Mouse (Mus musculus): ENCODE data around the gene Ric8b. TPM values are rescaled to one million over a fixed set of nuclear protein-coding genes. Genes with fewer than 3 reads are reported as not detected.

The Ric8b gene
- total RNA-seq (2021) = 10 to 100 TPM; 31.6 to 37.6 TPM
- long read RNA-seq, experiment 1, partial matches to known transcripts = 5 of 21 reads
- long read RNA-seq, experiment 1, other reads (novel, unspliced or antisense) = 13 of 21 reads
- long read RNA-seq, experiment 2, partial matches to known transcripts = 12 of 33 reads
- long read RNA-seq, experiment 2, other reads (novel, unspliced or antisense) = 16 of 33 reads

DNA sequence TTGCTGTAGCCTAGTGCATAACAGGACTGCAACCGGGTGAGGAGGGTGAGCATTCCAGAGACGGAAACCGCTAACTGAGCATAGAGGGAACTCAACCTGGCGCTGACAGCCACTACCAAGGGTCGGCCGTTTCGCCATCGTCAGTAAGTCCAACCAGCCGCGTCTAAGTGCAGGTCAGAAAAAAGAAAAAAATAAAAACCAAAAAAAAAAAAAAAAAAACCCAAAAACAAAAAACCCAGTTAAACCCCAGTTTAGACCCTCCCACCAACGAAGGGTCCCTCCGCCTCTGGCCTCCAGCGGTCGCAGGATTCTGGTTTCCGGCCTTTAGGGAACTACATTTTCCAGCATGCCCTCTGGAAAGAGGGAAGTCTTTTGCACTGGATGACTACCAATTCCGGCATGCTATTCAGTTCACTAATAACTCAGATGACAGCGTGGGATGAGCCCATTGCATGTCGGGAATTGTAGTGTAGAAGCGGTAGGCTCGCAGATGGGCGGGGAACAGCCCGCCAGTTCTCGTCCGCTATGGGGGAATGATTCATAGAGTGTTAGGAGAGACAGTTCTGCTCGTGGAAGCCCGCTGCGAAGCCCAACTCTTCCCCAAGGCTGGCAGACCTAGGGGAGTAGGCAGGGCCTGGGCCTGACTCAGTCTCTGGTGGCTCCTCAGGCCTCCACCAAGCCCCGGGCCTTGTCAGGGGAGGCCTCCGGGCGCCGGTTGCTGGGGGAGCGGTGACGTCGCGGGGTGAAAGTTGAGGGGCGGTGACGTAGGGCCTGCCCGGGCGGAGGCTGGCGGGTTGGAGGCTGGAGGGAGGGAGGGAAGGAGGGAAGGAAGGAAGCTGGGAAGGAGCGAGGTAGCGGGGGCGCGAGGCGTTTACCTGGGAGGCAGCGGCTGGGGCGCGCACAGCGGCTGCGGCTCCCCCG lies at the start of gene Ric8b:
TSS of gene Ric8b (plus strand) at position 807 of the 921 bp plus-strand sequence.
- intact Hi-C loops (cut with DNase I) = no loop called here
- peak; percentile 94 to 98 for DNase-seq

DNA sequence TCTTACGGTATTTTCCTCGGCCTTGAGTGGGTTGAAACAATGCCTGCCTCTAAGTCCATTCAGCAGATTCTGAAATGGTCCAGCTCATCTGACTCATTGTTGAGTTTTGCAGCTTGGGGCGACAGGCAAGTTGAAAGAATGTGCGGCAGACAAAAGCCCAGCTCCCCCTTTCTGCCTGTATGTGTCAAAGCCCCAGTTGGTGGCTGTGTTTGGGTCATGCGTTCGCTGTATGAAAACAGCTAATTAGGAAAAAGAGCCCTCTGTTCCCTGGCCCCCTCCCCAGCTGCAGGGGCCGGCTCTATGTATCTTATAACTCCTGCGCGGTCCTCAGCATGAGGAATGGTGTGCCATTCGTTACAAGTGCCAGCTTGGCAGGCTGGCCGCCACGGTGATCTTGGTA lies 46.1 kb upstream of the Ric8b start:
- intact Hi-C loops (cut with DNase I) = no loop called here

DNA sequence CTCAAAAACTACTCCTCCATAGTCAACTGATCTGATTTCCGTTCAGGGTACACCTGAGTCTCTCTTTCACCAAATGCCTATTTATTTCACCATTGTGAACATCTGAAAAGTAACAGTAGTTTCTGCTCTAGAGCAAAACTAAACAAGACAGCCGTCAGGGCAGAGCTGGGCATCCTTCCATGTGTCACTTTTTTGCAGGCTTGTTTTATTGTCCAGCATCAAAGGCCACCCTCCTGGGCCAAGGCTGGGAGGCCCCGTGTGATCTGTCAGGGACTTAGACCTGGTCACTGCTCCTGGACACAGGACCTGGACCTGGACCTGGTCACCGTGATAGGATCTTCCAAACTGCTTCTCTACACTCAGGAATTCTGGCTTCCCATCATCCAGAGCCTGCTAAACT lies 45.5 kb upstream of the Ric8b start:
- intact Hi-C loops (cut with DNase I) = no loop called here
- no peak for DNase-seq

More for the DNA sequence above, 46.1 kb upstream of the Ric8b start:
- DNase-seq = no peak

DNA sequence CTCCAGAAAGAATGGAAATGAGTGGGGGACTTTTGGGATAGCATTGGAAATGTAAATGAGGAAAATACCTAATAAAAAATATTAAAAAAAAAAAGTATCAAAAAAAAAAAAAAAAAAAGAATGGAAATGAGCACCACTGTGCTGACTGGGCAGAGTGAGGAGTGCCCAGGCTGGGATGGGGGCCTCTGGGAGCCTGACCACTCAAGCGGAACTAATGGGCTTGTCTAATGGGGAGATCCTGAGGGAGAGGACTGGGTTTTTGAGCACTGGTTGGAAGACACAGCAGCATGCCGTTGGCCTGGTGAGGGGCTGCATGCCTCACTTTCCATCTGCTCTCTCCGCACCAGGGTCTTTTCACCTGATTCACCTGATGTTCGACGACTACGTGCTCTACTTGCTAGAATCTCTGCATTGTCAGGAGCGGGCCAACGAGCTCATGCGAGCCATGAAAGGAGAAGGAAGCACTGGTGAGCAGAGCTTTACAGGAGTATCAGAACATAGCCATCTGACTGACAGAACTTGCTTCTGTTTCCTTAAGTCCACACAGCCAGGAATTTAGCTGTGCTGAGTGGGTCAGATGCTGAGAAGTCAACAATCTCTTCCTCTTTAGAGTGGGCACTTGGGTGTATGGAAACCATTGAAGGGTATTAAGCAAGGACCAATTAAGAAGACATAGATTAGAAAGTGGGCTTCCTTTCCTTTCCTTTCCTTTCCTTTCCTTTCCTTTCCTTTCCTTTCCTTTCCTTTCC lies 37.4 kb upstream of the Ric8b start:
- no peak for DNase-seq
- intact Hi-C loops (cut with DNase I) = no loop called here

DNA sequence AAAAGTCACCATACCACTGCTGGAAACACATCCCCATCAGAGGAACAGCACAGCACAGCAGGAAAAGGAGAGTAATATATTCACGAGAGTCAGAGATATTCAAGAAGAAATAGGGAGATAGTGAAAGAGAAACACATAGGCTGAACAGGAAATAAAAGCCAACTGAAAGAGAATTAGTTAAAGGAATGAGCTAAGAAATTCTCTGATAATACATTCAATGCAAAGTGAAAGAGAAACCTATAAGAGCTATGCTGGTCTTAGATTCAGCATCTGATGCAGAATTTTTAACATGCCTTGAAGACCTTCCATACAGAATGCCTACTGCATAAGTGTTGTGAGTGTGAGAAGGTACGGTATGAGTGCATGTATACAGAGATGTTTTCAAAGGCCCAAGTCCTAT lies 34.9 kb upstream of the Ric8b start:
- DNase-seq = no peak
- intact Hi-C loops (cut with DNase I) = no loop called here

DNA sequence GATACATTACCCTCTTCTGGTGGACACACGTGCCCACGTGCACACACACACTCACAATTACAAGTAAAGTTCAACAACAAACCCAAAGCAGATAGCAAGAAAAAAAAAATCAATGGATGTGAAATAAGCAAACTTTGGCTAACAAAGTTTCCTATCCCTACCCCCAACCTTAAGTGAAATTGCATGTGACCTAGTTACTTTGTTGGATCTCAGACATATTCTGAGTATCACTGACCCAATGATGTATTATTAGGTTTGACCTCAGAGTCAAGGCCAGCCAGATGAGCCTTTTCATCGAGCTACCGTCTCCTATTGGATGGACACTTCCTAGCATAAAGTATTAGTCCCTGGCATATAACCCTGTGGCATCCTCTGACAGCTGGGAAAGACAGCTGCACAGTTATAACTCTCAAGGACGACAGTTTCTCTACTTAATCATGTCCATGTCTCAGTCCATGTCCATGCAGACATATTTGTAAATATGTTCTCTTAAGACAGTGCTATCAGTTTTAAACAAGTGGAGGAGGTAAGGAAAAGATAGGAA lies 32.0 kb upstream of the Ric8b start:
- no peak for DNase-seq
- intact Hi-C loops (cut with DNase I) = no loop called here

DNA sequence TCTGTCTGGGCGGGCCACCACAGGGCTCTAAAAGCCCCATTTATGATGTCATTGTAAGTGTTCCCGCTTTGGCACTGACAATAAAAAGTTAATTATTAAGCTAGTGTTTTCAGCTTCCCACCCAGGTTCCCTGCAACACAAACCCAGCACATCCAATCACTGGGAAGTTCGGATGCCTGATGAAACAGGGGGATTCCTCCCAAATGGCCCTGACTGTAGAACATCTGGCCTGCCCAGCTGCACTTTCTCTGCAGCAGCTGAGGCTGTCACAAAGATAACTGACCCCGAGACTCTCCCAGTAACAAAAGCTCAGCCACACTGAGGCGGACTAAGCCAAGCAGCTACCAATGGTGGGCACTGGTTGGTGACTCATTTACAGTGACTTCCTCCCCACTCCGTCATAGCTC lies 31.2 kb upstream of the Ric8b start:
- no peak for DNase-seq
- intact Hi-C loops (cut with DNase I) = no loop called here

DNA sequence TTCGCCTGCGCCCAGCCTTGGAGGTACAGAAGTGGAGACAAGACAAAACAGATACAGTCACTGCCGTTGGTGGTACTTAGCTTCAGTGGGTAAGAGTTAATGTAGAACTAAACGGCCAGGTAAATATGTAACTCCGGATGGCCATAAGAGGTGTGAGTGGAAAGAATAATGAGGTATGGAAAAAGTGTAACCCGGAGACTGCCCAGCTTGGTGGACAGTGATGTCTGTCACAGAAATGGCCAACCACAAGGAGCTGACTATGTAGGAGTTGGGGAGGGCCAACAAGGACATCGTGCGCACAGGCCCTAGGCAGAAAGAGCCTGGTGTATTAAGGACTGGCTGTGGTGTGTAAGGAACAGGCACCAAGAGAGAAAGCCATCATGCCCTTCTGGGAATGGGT lies 30.6 kb upstream of the Ric8b start:
- DNase-seq = no peak
- intact Hi-C loops (cut with DNase I) = no loop called here

DNA sequence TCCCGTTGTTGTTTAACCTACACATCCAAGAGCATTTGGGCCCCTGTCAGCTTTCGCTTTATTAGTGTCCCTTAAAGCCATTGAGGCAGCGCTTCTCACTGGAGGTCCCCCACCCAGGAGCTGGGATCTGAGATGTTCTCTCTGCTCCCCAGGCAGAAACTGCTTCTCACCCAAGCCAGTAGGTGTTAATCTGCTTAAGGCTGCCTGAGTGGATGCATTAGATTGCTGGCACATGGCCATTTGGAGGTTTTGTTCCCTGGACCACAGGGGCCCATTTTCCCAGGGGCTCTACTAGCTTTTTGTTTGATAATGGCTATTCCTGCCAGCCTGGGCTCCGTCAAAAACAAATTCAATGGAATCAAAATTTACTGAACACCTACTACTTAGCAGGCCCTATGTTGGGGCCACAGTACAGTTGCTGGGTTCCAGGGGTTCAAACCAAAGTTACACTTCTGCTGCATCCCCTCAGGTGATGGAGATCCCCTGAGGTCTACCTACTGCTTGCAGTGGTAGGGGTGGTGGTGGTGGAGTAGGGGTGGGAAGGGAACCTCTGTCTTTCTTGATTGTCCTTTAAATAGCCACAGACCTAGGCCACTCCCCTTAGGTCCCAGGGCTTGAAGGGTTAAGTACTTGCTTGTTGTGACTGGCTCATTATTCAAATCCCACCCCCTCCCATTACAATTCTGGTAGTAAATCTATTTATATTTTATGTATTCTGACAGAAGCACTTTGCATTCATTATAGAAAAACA lies 28.1 kb upstream of the Ric8b start:
- intact Hi-C loops (cut with DNase I) = no loop called here
- no peak for DNase-seq

DNA sequence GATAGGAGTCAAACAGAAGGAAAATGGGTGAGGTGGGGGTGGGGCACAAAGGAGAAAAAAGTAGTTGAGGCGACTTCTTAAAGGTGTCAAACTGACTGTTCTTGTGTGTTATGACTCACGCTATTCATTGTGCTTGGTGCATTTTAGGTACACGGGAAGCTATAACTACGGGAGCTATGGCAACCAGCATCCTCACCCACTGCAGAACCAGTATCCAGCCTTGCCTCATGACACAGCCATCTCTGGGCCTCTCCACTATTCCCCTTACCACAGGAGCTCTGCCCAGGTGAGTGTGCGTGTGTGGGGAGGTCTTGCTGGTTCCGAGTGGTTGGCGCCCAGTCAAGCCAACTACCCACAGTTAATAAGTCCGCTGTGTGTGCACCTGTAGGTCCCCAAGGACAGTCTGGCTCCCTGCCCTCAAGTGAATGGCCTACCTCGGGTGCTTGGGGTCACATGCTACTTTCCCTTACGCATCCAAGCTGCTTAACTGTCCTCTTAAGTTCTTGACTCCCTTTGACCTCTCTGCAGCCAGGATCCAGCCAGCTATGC lies 21.5 kb upstream of the Ric8b start:
- no peak for DNase-seq
- intact Hi-C loops (cut with DNase I) = no loop called here

DNA sequence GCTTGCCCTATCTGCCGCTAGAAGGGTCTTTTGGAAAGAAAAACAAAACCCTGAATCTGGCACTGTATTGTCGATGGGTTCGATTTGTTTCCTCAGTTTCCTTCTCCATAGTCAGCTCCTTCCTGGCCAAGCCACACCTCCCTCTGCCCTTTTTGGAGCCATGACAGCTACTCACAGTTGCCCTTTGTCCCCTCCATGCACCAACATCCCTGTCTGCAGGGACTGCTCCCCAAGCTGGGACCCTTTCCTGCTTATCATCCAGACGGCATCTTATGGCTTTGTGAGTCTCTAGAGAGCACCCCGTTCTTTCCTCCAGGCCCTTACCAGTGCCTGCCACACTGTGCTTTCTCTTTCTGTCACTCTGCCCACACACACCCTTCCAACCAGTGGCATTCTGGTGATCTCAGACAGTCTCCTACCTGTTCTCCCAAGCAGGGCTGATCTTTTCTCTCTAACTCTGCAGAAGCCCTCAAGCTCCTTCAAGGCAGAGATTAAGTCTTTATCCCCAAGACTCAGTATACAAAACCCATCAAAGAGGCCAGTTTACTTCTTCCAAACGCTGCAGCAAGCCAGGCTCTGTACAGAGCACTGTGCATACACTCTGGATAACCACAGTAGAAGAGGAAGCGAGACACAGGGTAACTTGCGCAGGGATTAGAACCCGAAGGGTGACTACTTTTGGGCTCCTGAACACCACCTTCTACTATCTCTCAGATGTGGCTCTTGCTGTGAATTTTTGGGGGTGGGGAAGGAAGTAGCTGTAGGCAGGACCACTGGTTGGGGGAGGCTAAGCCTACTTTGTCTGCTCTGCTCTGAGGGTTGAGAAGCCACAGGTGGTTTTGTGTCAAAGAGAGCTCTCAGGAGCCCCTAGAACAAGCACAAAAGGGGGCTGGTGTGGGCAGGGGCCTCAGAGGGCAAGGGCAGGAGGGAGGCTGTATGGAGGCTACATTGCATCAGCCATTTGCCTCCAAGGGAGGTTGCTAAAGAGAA lies 20.2 kb upstream of the Ric8b start:
- DNase-seq = no peak
- intact Hi-C loops (cut with DNase I) = no loop called here

DNA sequence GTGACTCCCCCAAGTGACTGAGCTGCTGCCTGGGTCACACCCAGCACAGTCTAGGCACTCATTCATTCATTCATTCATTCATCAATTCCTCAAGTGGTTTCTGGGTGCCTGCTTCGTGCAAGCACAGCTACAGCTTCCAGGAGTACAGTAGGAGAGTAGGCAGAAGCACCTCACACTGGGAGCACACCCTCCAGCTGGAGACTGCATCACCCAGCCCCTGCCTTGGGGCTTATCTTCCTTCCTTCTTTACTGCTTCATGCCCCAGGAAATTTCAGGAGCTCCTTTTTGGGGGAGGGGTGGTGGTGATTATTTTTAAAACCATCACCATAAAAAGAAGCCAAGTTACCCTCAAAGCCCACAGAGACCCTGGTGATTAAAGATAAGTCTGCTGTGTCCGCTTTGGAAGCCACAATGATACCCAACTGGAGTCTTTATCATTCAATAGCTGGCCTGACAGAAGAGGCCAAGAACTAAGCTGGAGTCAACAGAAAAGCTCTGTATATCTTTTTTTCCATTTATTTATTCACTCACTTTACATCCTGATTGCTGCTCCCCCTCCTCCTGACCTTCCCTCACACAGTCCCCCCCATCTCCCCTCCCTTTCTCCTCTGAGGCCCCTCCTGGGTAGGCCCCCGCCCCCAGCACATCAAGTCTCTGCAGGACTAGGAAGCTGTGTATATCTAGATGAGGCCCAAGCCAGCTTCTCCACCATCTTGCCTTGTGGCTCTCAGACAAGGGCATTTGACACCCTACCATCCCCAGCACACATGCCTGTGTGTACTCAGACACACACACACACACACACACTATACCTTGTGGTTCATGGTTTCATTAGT lies 19.1 kb upstream of the Ric8b start:
- intact Hi-C loops (cut with DNase I) = no loop called here
- DNase-seq = no peak

DNA sequence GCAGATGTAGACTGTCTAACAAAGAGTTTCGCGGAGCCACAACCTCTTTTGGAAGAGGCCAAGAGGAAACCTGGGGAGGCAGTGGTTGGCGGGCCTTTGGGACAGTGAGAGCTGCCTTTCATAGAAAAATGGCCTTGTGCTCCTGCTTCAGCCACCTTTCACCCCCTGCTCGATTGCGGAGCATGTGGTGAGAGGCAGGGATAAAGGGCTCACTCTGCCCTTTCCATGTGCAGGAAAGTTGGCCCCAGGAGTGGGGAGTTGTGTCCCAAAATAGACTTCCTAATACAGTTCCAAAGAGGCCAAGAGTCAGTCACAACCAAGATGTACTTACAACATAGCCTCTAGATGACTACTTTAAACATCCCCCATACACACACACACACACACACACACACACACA lies 15.7 kb upstream of the Ric8b start:
- intact Hi-C loops (cut with DNase I) = no loop called here

DNA sequence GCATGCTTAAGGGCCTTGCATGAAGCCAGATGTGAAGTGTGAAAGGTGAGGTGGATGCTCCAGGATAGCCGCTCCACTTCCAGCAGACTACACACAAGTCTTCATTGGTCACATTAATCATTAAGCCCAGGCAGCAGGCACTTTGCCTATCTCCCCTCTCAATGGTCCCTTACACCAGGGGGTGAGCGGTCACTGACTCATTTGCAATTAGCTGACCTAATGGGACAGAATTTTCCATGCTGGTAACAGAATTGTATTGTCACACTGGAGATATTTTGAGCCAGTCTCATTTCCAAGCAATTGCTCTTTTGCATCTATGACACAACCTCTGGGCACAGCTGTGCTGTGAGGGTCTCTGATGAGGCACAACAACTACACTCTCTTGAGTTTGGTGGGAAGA lies 15.2 kb upstream of the Ric8b start:
- intact Hi-C loops (cut with DNase I) = no loop called here

More for the DNA sequence above, 15.7 kb upstream of the Ric8b start:
- DNase-seq = no peak

DNA sequence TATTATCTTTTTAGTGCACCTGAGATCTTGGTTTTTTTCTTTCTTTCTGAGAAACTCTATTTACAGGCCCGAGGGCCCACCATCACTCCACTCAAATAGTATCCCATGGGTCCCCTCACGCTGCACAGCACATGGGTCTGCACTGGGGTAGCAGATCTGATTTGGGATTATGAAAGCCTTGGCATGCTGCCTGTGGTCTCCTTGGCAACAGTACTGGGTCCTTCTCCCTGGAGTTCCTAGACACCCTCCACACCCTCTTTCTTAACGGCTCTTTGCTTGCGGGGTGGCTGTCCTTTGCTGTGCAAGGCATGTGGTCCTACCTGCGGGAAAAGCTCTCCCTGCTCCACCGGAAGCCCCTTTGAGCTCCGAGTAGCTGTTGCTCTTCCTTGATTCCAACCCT lies 14.1 kb upstream of the Ric8b start:
- DNase-seq = no peak
- intact Hi-C loops (cut with DNase I) = no loop called here

More for the DNA sequence above, 15.2 kb upstream of the Ric8b start:
- DNase-seq = no peak

DNA sequence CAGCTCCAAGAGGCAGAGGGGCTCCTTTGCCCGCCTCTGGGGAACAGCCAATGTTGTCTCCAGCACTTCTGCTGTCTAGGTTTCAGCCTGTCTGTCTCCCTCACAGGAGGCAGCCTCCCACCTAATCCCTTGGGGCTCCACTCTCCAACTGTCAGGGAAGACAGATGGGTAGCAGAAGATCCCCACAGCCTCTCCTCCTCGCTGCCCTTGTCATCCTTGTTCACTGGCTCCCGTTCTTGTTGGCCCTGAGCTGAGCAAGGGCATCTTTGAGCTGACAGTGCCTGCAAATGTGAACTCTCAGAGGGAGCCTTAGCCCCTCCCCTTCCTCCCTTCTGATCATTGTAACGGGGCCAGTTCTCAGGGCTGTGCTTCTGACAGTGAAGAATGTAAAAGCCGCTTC lies 13.7 kb upstream of the Ric8b start:
- intact Hi-C loops (cut with DNase I) = no loop called here
- no peak for DNase-seq

DNA sequence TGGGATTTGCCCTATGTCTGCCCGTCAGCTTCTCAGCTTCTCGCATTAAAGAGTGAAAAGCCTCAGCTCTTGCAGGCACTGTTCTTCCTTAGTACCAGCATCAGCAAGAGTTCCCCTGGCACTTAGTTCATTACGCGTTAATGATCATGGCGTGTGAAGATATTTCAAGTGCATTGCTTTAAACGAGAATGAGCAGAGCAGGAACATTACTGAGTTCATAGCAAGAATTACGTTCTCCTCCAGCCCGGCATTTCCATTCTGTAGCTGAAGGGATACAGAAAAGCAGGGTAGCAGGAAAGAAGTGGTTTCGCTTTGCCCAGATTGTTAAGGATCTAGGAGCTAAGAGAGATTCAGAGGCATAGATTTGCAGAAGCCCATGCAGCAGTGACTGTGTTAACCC lies 10.5 kb upstream of the Ric8b start:
- intact Hi-C loops (cut with DNase I) = no loop called here
- no peak for DNase-seq

DNA sequence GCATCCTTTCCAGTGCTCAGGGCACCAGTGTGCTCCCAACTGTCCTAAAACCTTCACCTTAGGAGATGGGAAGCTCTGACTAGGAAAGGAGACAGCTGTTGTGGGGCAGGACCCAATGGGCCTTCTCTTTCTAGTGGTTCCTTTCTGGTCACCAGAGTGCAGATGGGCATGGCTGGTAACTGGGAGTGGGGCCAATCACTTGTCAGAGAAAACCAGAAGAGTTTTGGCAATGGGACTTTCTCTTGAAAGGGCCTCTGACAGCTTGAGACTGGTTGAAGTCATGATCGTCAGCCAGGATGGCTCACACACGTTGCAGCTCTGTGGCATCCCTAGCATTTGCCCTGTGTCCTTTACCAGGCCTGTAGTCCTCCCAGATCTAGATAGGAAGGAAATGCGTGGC lies 9.4 kb upstream of the Ric8b start:
- no peak for DNase-seq
- intact Hi-C loops (cut with DNase I) = no loop called here

Data from gastrocnemius, postnatal 36 days (tissue).